Mouse (Mus musculus): ENCODE results near the gene Gm42878. TPM values are rescaled to one million over a fixed set of nuclear protein-coding genes. Genes with fewer than 3 reads are reported as not detected.
A peak's percentile ranks its signal among the peaks of the same experiment; 100 is the strongest.
"Not testable (repeated sequence)": the region's sequence is repeated elsewhere in the genome, so short reads cannot be mapped to it uniquely, and the experiment has no call there.

Gene Gm42878
- total RNA-seq, 2 experiments from 2014 or later: not detected

DNA sequence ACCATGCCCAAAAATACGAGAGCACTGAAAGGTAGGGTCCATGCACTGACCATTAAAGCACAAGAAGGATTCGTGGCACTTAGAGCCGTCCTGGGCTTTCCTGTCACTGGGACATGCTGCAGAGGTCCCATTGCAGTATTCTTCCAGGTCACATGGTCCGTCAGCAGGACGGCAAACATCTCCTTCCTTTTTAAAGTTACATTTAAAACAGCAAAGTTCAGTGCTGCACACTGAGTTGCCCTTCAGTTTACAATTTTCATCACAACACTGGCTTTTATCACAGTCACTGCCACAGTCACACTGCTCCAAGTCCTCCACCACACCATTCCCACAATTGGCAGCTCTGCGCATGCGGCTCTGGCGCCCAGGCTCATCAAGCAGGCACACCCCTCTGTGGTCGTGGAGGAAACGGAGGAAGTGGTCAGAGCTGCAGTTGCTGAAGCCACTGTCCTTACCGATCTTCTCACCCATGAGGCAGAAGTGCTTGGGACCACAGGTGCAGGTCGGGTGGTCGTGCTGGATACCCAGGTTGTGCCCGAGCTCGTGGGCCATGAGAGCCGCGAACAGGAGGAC is 43.8 kb downstream of the Gm42878 start:
- not testable (repeated sequence) for DNase-seq (ENCODE audit: low spot score)

DNA sequence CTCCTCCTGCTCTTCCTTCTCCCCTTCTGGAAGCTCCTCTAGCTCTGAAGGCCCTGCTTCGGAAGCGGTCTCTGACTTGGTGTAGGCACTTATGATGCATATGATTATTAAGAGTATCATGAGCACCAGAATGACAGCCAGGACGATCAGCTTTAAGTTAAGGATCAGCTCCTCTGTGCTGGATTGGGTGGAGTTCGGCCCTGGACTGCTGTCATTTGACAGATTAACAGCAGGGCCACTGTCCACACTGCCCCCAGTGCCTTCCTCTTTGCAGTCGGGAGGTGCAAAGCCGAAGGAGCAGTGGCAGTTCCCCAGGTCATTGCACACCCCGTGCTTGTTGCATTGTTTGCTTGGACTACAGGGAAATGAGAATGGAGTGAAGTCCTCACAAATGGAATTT is 44.6 kb downstream of the Gm42878 start:
- DNase-seq (ENCODE audit: low spot score): no peak

DNA sequence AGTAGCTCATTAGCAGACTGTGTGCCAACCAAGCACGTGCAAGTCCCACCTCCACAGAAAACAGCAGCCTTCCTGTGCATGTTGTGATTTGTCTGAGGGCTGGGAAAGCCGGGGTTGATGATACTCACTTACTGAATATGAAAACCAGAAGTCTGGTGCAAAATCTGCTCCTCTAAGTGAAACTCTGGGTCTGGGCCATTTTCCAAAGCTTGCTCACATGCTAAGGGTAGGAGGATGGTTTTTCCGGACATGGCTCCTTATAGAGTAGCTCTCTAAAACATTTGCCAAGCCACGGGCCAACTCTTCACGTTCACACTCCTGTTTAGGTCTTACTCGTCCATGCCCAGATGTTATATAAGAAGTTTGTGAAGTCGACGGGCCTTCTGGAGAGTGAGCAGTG is 52.0 kb downstream of the Gm42878 start:
- no peak for DNase-seq (ENCODE audit: low spot score)

DNA sequence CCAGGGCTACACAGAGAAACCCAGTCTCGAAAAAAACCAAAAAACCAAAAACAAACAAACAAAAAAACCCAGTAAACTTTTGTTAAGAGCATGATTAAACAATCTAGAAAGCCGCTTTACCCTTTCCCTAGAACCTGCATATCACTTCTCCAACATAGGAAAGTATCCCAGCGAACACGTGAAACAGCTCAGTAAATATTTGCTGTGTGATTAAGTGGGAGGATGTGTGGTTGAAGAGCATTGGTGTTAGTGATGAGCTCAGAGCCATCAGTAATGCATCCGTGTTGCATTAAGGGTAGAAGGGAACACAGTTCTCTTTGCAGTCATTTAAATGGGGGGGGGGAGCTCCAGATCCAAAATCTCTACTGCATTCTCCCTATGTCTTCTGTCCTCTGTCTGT is 60.5 kb downstream of the Gm42878 start:
- no peak for DNase-seq (ENCODE audit: low spot score)

DNA sequence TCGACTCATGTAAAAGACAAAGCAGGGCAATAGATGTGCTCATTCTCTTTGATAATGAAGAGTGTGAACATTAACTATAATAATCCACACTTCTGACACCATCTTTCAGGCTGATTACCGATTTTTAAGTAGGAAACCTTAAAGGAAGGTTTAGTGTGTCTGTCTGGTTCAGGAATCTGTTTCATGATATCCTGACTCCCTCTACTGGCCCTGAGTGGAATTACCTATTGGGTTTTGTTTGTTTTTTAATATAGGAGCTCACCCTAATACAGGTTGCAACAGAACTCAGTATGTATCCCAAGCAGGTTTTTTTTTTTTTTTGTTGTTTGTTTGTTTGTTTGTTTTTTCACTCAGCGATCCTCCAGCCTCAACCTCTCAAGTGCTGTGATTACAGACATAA is 67.6 kb downstream of the Gm42878 start:
- DNase-seq (ENCODE audit: low spot score): peak; percentile 58

DNA sequence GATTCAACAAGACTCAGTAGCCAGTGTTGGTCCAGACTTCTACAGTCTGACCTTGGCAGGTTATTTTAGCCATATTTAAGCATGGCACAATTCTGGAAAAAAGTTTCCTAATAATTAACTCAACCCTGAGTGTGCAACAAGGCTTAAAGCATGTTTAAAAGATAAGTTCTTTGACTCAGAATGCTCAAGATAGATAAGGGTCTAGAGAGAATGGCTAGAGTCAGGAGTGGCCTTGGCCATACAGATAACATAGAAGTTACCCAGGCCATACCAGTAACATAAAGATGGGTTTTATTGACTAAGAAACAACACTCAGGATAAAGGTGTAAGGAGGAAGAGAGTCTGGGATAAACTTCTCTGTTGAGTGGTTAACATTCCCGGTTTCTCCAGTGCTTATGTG is 69.2 kb downstream of the Gm42878 start:
- no peak for DNase-seq (ENCODE audit: low spot score)

DNA sequence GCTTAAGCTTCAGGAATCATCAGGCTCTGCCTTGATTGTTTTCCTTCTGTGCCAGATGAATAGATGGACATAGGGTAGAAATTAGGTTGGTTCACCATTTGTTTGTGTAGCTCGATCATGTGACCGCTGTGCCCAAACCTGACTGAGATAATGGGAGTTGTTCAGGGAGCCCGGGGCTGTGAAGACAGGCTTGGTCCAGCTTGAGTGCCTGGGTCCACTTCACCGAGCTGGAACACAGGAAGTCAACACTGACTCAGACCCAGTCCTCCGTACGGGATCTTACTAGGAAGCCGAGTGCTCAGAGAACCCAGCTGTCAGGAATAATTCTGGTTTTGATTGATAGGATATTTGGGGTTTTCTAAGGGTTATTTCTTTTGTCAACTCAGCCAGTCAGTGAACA is 70.7 kb downstream of the Gm42878 start:
- DNase-seq (ENCODE audit: low spot score): no peak

DNA sequence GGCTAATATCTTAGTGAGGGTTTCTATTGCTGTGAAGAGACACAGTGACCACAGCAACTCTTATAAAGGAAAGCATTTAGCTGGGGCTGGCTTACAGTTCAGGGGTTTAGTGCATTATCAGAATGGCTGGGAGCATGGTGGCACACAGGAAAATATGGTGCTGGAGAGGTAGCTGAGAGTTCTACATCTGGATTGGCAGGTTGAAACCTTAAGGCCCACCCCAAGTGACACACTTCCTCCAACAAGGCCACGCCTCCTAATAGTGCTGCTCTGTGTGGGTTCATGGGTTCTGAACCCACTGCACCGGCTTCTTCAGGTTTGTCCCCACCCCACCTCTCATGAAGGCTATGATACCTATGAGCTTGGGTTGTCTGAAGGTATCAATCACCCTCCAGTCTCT is 72.9 kb downstream of the Gm42878 start:
- no peak for DNase-seq (ENCODE audit: low spot score)

DNA sequence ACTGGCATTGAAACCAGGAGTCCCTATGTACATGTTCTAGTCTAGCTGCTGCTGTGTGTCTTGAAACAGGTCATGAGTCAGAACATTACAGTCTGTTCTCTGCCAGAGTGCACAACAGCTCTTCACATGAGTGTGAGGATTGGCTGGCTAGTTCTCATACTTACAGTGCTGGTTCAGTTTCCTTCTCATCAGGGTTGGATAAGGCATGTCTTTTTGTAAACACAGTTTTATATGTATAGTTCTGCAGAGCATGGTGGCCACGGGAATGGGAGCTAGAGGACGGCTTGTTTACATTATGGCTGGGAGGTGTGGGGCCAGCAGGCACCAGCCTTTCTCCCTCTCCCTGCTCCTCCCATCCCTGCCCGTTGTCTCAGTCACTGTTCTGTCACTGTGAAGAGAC is 75.7 kb downstream of the Gm42878 start:
- no peak for DNase-seq (ENCODE audit: low spot score)

Other genes with a start within 250 kb of the Gm42878 start
- gene Trafd1, start 159.8 kb downstream of the Gm42878 start, total RNA-seq (2021): 10 to 100 TPM; 45.9 to 48.0 TPM
- gene Naa25, start 147.5 kb downstream of the Gm42878 start, total RNA-seq (2021): 10 to 100 TPM; 25.9 to 29.7 TPM
- gene Tmem116, start 93.6 kb downstream of the Gm42878 start, total RNA-seq (2021): 1 to 10 TPM; 7.4 to 7.5 TPM
- 10 to 100 TPM; 28.6 to 38.1 TPM for gene Erp29, start 93.0 kb downstream of the Gm42878 start, total RNA-seq (2021)
- gene Adam1b, start 42.0 kb downstream of the Gm42878 start, total RNA-seq (2021): not detected
- gene Adam1a, start within 50 bp of the Gm42878 start, total RNA-seq (2021): 1 to 10 TPM; 1.7 to 2.0 TPM
- gene Mapkapk5, start 423 bp upstream of the Gm42878 start, total RNA-seq (2021): 100 to 1,000 TPM; 133 to 140 TPM
- gene Aldh2, start 48.3 kb upstream of the Gm42878 start, total RNA-seq (2021): 100 to 1,000 TPM; 172 to 203 TPM
- 10 to 100 TPM; 26.0 to 27.8 TPM for gene Acad12, start 73.5 kb upstream of the Gm42878 start, total RNA-seq (2021)
- 10 to 100 TPM; 10.2 to 11.8 TPM for gene Acad10, start 115.0 kb upstream of the Gm42878 start, total RNA-seq (2021)
- gene Brap, start 115.1 kb upstream of the Gm42878 start, total RNA-seq (2021): 10 to 100 TPM; 29.7 to 31.8 TPM
- 100 to 1,000 TPM in 1 of 2 experiments, 10 to 100 TPM in 1; 80.1 to 109 TPM for gene Atxn2, start 165.9 kb upstream of the Gm42878 start, total RNA-seq (2021)